Mouse (Mus musculus) midbrain, postnatal 0 days (tissue): ENCODE results near the gene Ptpre. TPM values are rescaled to one million over a fixed set of nuclear protein-coding genes. Genes with fewer than 3 reads are reported as not detected.
A peak's percentile ranks its signal among the peaks of the same experiment; 100 is the strongest.

Source experiments
- ATAC-seq: fragments of 200-750 bp; cut with Nextera tagmentation; 2 replicates; pipeline ENCODE4 v1.8.0; 2017; ENCODE audit warnings: moderate number of reproducible peaks, mild to moderate bottlenecking, moderate TSS enrichment, moderate library complexity; ENCODE audit not compliant: low FRiP score
- DNase-seq: peaks from one replicate; pipeline ENCODE4 v3.0.0-alpha.2; 2015; ENCODE audit warnings: low spot score
- H3K27ac ChIP-seq: fragments of 300-500 bp; sonication (generic); 2 replicates; pipeline ENCODE4 v1.5.1; 2014; ENCODE audit warnings: low read depth, mild to moderate bottlenecking, low read length, mixed read lengths
- H3K27me3 ChIP-seq: fragments of 300-500 bp; sonication (generic); 2 replicates; pipeline ENCODE4 v1.6.1; 2014; ENCODE audit warnings: low read length, control low read depth, mixed read lengths; ENCODE audit not compliant: insufficient read depth
- H3K36me3 ChIP-seq: fragments of 300-500 bp; sonication (generic); 2 replicates; pipeline ENCODE4 v1.6.1; 2014; ENCODE audit warnings: low read length, control low read depth, mixed read lengths; ENCODE audit not compliant: insufficient read depth
- H3K4me1 ChIP-seq: fragments of 300-500 bp; sonication (generic); 2 replicates; pipeline ENCODE4 v1.6.1; 2014; ENCODE audit warnings: mild to moderate bottlenecking, control low read depth, antibody characterized with exemption, low read length, mixed read lengths; ENCODE audit not compliant: insufficient read depth
- H3K4me2 ChIP-seq: fragments of 300-500 bp; sonication (generic); 2 replicates; pipeline ENCODE4 v1.6.1; 2014; ENCODE audit warnings: low read depth, mild to moderate bottlenecking, low read length, mixed read lengths; ENCODE audit not compliant: poor library complexity, severe bottlenecking
- H3K4me3 ChIP-seq: fragments of 300-500 bp; sonication (generic); 2 replicates; pipeline ENCODE4 v1.5.1; 2014; ENCODE audit warnings: low read depth, mild to moderate bottlenecking, low read length, moderate library complexity
- H3K9ac ChIP-seq: fragments of 300-500 bp; sonication (generic); replicated peaks from 2 replicates; pipeline ENCODE4 v1.6.1; 2014; ENCODE audit warnings: mild to moderate bottlenecking, low read length, moderate library complexity, mixed read lengths; ENCODE audit not compliant: poor library complexity, severe bottlenecking
- H3K9me3 ChIP-seq: fragments of 300-500 bp; sonication (generic); 2 replicates; pipeline ENCODE4 v1.6.1; 2016; ENCODE audit warnings: low read length, control low read depth
- CTCF ChIP-seq: IDR thresholded peaks from 2 replicates; pipeline ENCODE4 v1.5.1; 2016; ENCODE audit warnings: antibody characterized with exemption, mild to moderate bottlenecking
- WGBS: fragments of 180-500 bp; shearing (Covaris S2); extraction: QIAGEN DNeasy Blood & Tissue Kit; methylation state at CpG from one replicate; pipeline ENCODE4 v1.1.7; 2014; 5-methylcytosine and 5-hydroxymethylcytosine counted together
- polyA plus RNA-seq: library from polyadenylated mRNA; unstranded; fragments of >200 nt; fragmentation: Nextera tagmentation; extraction: Ambion mirVana; gene quantifications from 2 replicates; pipeline ENCODE4 v1.2.1, GENCODE M21; 2015
- total RNA-seq: library from RNA; depleted of rRNA; stranded (reverse); fragments of >200 nt; gene quantifications from 2 replicates; pipeline ENCODE4 v1.2.3, GENCODE M21; 2014

Gene Ptpre
- total and polyA plus RNA-seq, 2 experiments from 2014 or later, result 9.2 to 14.6 TPM

GRCm38 (mm10) chr7:135651831-135652511, 114.7 kb downstream of the Ptpre start:
- Histone ChIP-seq H3K9me3 (no peaks in the 10 kb centered on the region), H3K4me2 (peak overlapping the region; percentile 6; the same call in 1 of the 2 replicates), H3K4me1 (no peaks in the 10 kb centered on the region; the same call in 1 of the 2 replicates), H3K9ac (no peak overlapping the region), H3K4me3 (no peak overlapping the region), H3K27me3 (no peaks in the 10 kb centered on the region), H3K27ac (no peak overlapping the region), H3K36me3 (no peaks in the 10 kb centered on the region)
- 62% methylated on average over 18 of the region's 18 CpGs for WGBS
- no peak for TF ChIP-seq CTCF
- ATAC-seq (no peak), DNase-seq (no peak)

- no peak for ATAC-seq
- H3K36me3 ChIP-seq, result no peaks in the 10 kb centered on the region
- WGBS, result 67% methylated on average over 11 of the region's 11 CpGs
- H3K4me2 ChIP-seq, result no peak overlapping the region
- H3K9ac ChIP-seq, result no peak overlapping the region
- no peaks in the 10 kb centered on the region for H3K27me3 ChIP-seq
- H3K4me1 ChIP-seq, result no peaks in the 10 kb centered on the region; the same call in 1 of the 2 replicates
- no peak for TF ChIP-seq CTCF
- no peaks in the 10 kb centered on the region for H3K9me3 ChIP-seq
- no peak for DNase-seq
- H3K4me3 ChIP-seq, result no peak overlapping the region
- H3K27ac ChIP-seq, result no peak overlapping the region
Observed at GRCm38 (mm10) chr7:135652781-135653180, 115.5 kb downstream of the Ptpre start.

- no peak for TF ChIP-seq CTCF
- ATAC-seq (no peak), DNase-seq (no peak)
- Histone ChIP-seq H3K27ac (no peak overlapping the region), H3K4me1 (no peaks in the 10 kb centered on the region; the same call in 1 of the 2 replicates), H3K36me3 (no peaks in the 10 kb centered on the region), H3K9ac (no peak overlapping the region), H3K27me3 (no peaks in the 10 kb centered on the region), H3K4me2 (no peak overlapping the region), H3K9me3 (no peaks in the 10 kb centered on the region), H3K4me3 (no peak overlapping the region)
- 87% methylated on average over 7 of the region's 7 CpGs for WGBS
Observed at GRCm38 (mm10) chr7:135653601-135654000, 116.3 kb downstream of the Ptpre start.

GRCm38 (mm10) chr7:135654288-135654687, 117.0 kb downstream of the Ptpre start:
- DNase-seq, result no peak
- Histone ChIP-seq H3K9ac (no peak overlapping the region), H3K9me3 (no peaks in the 10 kb centered on the region), H3K27me3 (no peaks in the 10 kb centered on the region), H3K4me1 (no peaks in the 10 kb centered on the region; the same call in 1 of the 2 replicates), H3K4me2 (no peak overlapping the region), H3K27ac (no peak overlapping the region), H3K36me3 (no peaks in the 10 kb centered on the region; the same call in 1 of the 2 replicates), H3K4me3 (no peak overlapping the region)
- no peak for ATAC-seq
- TF ChIP-seq CTCF, result no peak
- 94% methylated on average over 6 of the region's 6 CpGs for WGBS

- TF ChIP-seq CTCF, result no peak
- H3K4me2 ChIP-seq, result no peak overlapping the region
- peaks cover 3% of the 10 kb centered on the region; the same call in 1 of the 2 replicates for H3K36me3 ChIP-seq
- H3K4me3 ChIP-seq, result no peak overlapping the region
- H3K4me1 ChIP-seq, result no peaks in the 10 kb centered on the region; the same call in 1 of the 2 replicates
- no peak for DNase-seq
- ATAC-seq, result no peak
- H3K9ac ChIP-seq, result no peak overlapping the region
- H3K27me3 ChIP-seq, result no peaks in the 10 kb centered on the region
- 85% methylated on average over 4 of the region's 4 CpGs for WGBS
- H3K27ac ChIP-seq, result no peak overlapping the region
- H3K9me3 ChIP-seq, result no peaks in the 10 kb centered on the region
Observed at GRCm38 (mm10) chr7:135655113-135655512, 117.8 kb downstream of the Ptpre start.

- Histone ChIP-seq H3K4me3 (no peak overlapping the region), H3K9ac (no peak overlapping the region), H3K27ac (no peak overlapping the region), H3K9me3 (no peaks in the 10 kb centered on the region), H3K36me3 (peaks cover 8% of the 10 kb centered on the region), H3K4me2 (no peak overlapping the region), H3K27me3 (no peaks in the 10 kb centered on the region), H3K4me1 (no peaks in the 10 kb centered on the region; the same call in 1 of the 2 replicates)
- WGBS, result 86% methylated on average over 7 of the region's 7 CpGs
- no peak for TF ChIP-seq CTCF
- DNase-seq, result no peak
- no peak for ATAC-seq
Observed at GRCm38 (mm10) chr7:135658150-135658549, 120.9 kb downstream of the Ptpre start.
